Mouse (Mus musculus) embryonic facial prominence, embryonic 11.5 days (tissue): ENCODE measurements around the gene Senp3. TPM values are rescaled to one million over a fixed set of nuclear protein-coding genes. Genes with fewer than 3 reads are reported as not detected.
A peak's percentile ranks its signal among the peaks of the same experiment; 100 is the strongest.
"Not testable (repeated sequence)": the region's sequence is repeated elsewhere in the genome, so short reads cannot be mapped to it uniquely, and the experiment has no call there.

Experiments
- ATAC-seq: fragments of 200-750 bp; cut with Nextera tagmentation; replicated peaks from 2 replicates; pipeline ENCODE4 v1.8.0; 2017; ENCODE audit warnings: low read depth; ENCODE audit not compliant: insufficient number of reproducible peaks, low FRiP score, low TSS enrichment
- DNase-seq: peaks from one replicate; pipeline ENCODE4 v3.0.0-alpha.2; 2015; ENCODE audit warnings: low spot score
- H3K27ac ChIP-seq: fragments of 300-500 bp; sonication (generic); replicated peaks from 2 replicates; pipeline ENCODE4 v1.5.1; 2014; ENCODE audit warnings: mild to moderate bottlenecking, low read depth, low read length, control low read depth
- H3K27me3 ChIP-seq: fragments of 300-500 bp; sonication (generic); 2 replicates; pipeline ENCODE4 v1.6.1; 2014; ENCODE audit warnings: mild to moderate bottlenecking, low read length, moderate library complexity, mixed read lengths; ENCODE audit not compliant: control insufficient read depth, insufficient read depth
- H3K36me3 ChIP-seq: fragments of 300-500 bp; sonication (generic); replicated peaks from 2 replicates; pipeline ENCODE4 v1.6.1; 2014; ENCODE audit warnings: low read depth, mild to moderate bottlenecking, low read length, moderate library complexity, mixed read lengths; ENCODE audit not compliant: control insufficient read depth, insufficient read depth
- H3K4me1 ChIP-seq: fragments of 300-500 bp; sonication (generic); 2 replicates; pipeline ENCODE4 v1.6.1; 2014; ENCODE audit warnings: low read length, mixed read lengths; ENCODE audit not compliant: control insufficient read depth, insufficient read depth
- H3K4me2 ChIP-seq: fragments of 300-500 bp; sonication (generic); 2 replicates; pipeline ENCODE4 v1.6.1; 2014; ENCODE audit warnings: low read depth, mild to moderate bottlenecking, control low read depth, low read length, moderate library complexity
- H3K4me3 ChIP-seq: fragments of 300-500 bp; sonication (generic); 2 replicates; pipeline ENCODE4 v1.5.1; 2014; ENCODE audit warnings: low read depth, low read length, control low read depth
- H3K9ac ChIP-seq: fragments of 300-500 bp; sonication (generic); replicated peaks from 2 replicates; pipeline ENCODE4 v1.6.1; 2014; ENCODE audit warnings: mild to moderate bottlenecking, control low read depth, low read length
- H3K9me3 ChIP-seq: fragments of 300-500 bp; sonication (generic); replicated peaks from 2 replicates; pipeline ENCODE4 v1.6.1; 2016; ENCODE audit warnings: mild to moderate bottlenecking, low read length, inconsistent platforms, mixed read lengths; ENCODE audit not compliant: control insufficient read depth
- WGBS: fragments of 180-500 bp; shearing (Covaris S2); extraction: QIAGEN DNeasy Blood & Tissue Kit; methylation state at CpG from one replicate; pipeline ENCODE4 v1.1.7; 2014; 5-methylcytosine and 5-hydroxymethylcytosine counted together
- polyA plus RNA-seq: library from polyadenylated mRNA; unstranded; fragments of >200 nt; fragmentation: Nextera tagmentation; extraction: Ambion mirVana; gene quantifications from 2 replicates; pipeline ENCODE4 v1.2.1, GENCODE M21; 2014

Gene Senp3
- 106 and 108 TPM in 2 replicates for polyA plus RNA-seq

GRCm38 (mm10) chr11:69681314-69682208 lies at the start of gene Senp3:
TSS of gene Senp3 (minus strand) at chr11:69682084.
- Histone ChIP-seq H3K9me3 (no peaks in the 10 kb centered on the region), H3K4me1 (no peaks in the 10 kb centered on the region; the same call in 1 of the 2 replicates), H3K4me3 (peak within 1 kb of the TSS; percentile 75), H3K4me2 (peak within 1 kb of the TSS; percentile 67), H3K36me3 (peaks cover 2% of the 10 kb centered on the region), H3K27ac (peak within 1 kb of the TSS; percentile 63), H3K9ac (peak within 1 kb of the TSS; percentile 84), H3K27me3 (no peaks in the 10 kb centered on the region)
- ATAC-seq (peak; percentile 93), DNase-seq (peak; percentile 98)
- under 1% methylated on average over 75 of the region's 80 CpGs for WGBS

GRCm38 (mm10) chr11:69731408-69731807 lies 49.5 kb upstream of the Senp3 start:
- H3K27ac ChIP-seq, H3K4me1 ChIP-seq, H3K27me3 ChIP-seq, DNase-seq, H3K4me2 ChIP-seq, H3K4me3 ChIP-seq, ATAC-seq, H3K9ac ChIP-seq, H3K9me3 ChIP-seq: not testable (repeated sequence)
- peaks cover 24% of the 10 kb centered on the region for H3K36me3 ChIP-seq
- WGBS, result 81% methylated on average over 3 of the region's 3 CpGs

GRCm38 (mm10) chr11:69729063-69729462 lies 47.2 kb upstream of the Senp3 start:
- Histone ChIP-seq H3K4me1 (no peaks in the 10 kb centered on the region), H3K27me3 (no peaks in the 10 kb centered on the region), H3K4me3 (no peak overlapping the region), H3K27ac (no peak overlapping the region), H3K36me3 (peaks cover 2% of the 10 kb centered on the region), H3K9ac (no peak overlapping the region), H3K9me3 (no peaks in the 10 kb centered on the region), H3K4me2 (no peak overlapping the region)
- no peak for ATAC-seq
- WGBS, result 21% methylated on average over 3 of the region's 3 CpGs
- peak; percentile 69 for DNase-seq

GRCm38 (mm10) chr11:69725951-69726350 lies 44.1 kb upstream of the Senp3 start:
- Histone ChIP-seq H3K27ac (no peak overlapping the region), H3K9me3 (no peaks in the 10 kb centered on the region), H3K4me2 (no peak overlapping the region), H3K4me1 (no peaks in the 10 kb centered on the region), H3K9ac (no peak overlapping the region), H3K4me3 (no peak overlapping the region), H3K36me3 (no peaks in the 10 kb centered on the region), H3K27me3 (no peaks in the 10 kb centered on the region)
- DNase-seq, result no peak
- ATAC-seq, result no peak
- 46% methylated on average over 5 of the region's 5 CpGs for WGBS

GRCm38 (mm10) chr11:69723074-69723473 lies 41.2 kb upstream of the Senp3 start:
- Histone ChIP-seq H3K9me3 (no peaks in the 10 kb centered on the region), H3K4me2 (no peak overlapping the region), H3K36me3 (no peaks in the 10 kb centered on the region), H3K27me3 (no peaks in the 10 kb centered on the region), H3K4me3 (no peak overlapping the region), H3K27ac (no peak overlapping the region), H3K9ac (no peak overlapping the region), H3K4me1 (peaks cover 2% of the 10 kb centered on the region; the same call in 1 of the 2 replicates)
- WGBS, result 60% methylated on average over 2 of the region's 2 CpGs
- ATAC-seq (no peak), DNase-seq (no peak)

- Histone ChIP-seq H3K9me3 (no peaks in the 10 kb centered on the region), H3K4me2 (no peak overlapping the region), H3K9ac (no peak overlapping the region), H3K4me3 (no peak overlapping the region), H3K27me3 (no peaks in the 10 kb centered on the region), H3K27ac (no peak overlapping the region), H3K4me1 (peaks cover 2% of the 10 kb centered on the region; the same call in 1 of the 2 replicates), H3K36me3 (no peaks in the 10 kb centered on the region)
- 78% methylated on average over 6 of the region's 6 CpGs for WGBS
- DNase-seq (no peak), ATAC-seq (no peak)
These were observed 39.0 kb upstream of the Senp3 start for GRCm38 (mm10) chr11:69720852-69721251.

- no peaks in the 10 kb centered on the region for H3K9me3 ChIP-seq
- no peaks in the 10 kb centered on the region for H3K36me3 ChIP-seq
- no peak overlapping the region for H3K9ac ChIP-seq
- H3K27ac ChIP-seq, result no peak overlapping the region
- H3K4me3 ChIP-seq, result no peak overlapping the region
- H3K27me3 ChIP-seq, result no peaks in the 10 kb centered on the region
- WGBS, result 72% methylated on average over 6 of the region's 6 CpGs
- H3K4me2 ChIP-seq, result no peak overlapping the region
- ATAC-seq (no peak), DNase-seq (no peak)
- peaks cover 2% of the 10 kb centered on the region; the same call in 1 of the 2 replicates for H3K4me1 ChIP-seq
These were observed 37.5 kb upstream of the Senp3 start for GRCm38 (mm10) chr11:69719423-69719822.

GRCm38 (mm10) chr11:69718661-69719060 lies 36.8 kb upstream of the Senp3 start:
- H3K4me2 ChIP-seq, result no peak overlapping the region
- no peak overlapping the region for H3K9ac ChIP-seq
- no peaks in the 10 kb centered on the region for H3K27me3 ChIP-seq
- no peaks in the 10 kb centered on the region for H3K36me3 ChIP-seq
- no peaks in the 10 kb centered on the region for H3K9me3 ChIP-seq
- peak; percentile 38 for DNase-seq
- no peak for ATAC-seq
- WGBS, result 27% methylated on average over 15 of the region's 15 CpGs
- H3K4me3 ChIP-seq, result no peak overlapping the region
- H3K4me1 ChIP-seq, result peaks cover 2% of the 10 kb centered on the region; the same call in 1 of the 2 replicates
- no peak overlapping the region for H3K27ac ChIP-seq
